Mouse (Mus musculus) Muller cell, postnatal 12 days (primary cell): Measurements from ENCODE around the gene Sgip1.

Experiments
- DNase-seq: peaks from one replicate; pipeline ENCODE4 v3.0.0-alpha.2; 2015; ENCODE audit errors: inconsistent ontology term

Gene Sgip1

GRCm38 (mm10) chr4:102741287-102741686, at the start of gene Sgip1:
Gene Sgip1, plus strand, starts transcription at chr4:102741297.
- no peak for DNase-seq

GRCm38 (mm10) chr4:102691402-102691801, 49.7 kb upstream of the Sgip1 start:
- DNase-seq, result peak; percentile 9

- DNase-seq, result no peak
Observed at GRCm38 (mm10) chr4:102697966-102698365, 43.1 kb upstream of the Sgip1 start.

- no peak for DNase-seq
Observed at GRCm38 (mm10) chr4:102711731-102712130, 29.4 kb upstream of the Sgip1 start.

- no peak for DNase-seq
Observed at GRCm38 (mm10) chr4:102715532-102715931, 25.6 kb upstream of the Sgip1 start.

GRCm38 (mm10) chr4:102717123-102717828, 23.8 kb upstream of the Sgip1 start:
- no peak for DNase-seq

- peak; percentile 20 for DNase-seq
Observed at GRCm38 (mm10) chr4:102719535-102719934, 21.6 kb upstream of the Sgip1 start.

GRCm38 (mm10) chr4:102719951-102720350, 21.1 kb upstream of the Sgip1 start:
- DNase-seq, result no peak

GRCm38 (mm10) chr4:102724442-102724841, 16.7 kb upstream of the Sgip1 start:
- DNase-seq, result no peak

- peak; percentile 5 for DNase-seq
Observed at GRCm38 (mm10) chr4:102730976-102731375, 10.1 kb upstream of the Sgip1 start.

- no peak for DNase-seq
Observed at GRCm38 (mm10) chr4:102734022-102734657, 7.0 kb upstream of the Sgip1 start.

- DNase-seq, result no peak
Observed at GRCm38 (mm10) chr4:102753334-102754090, 12.4 kb downstream of the Sgip1 start.

GRCm38 (mm10) chr4:102759095-102759890, 18.2 kb downstream of the Sgip1 start:
- peak; percentile 88 for DNase-seq

- peak; percentile 92 for DNase-seq
Observed at GRCm38 (mm10) chr4:102760042-102760821, 19.1 kb downstream of the Sgip1 start.

- DNase-seq, result peak; percentile 10
Observed at GRCm38 (mm10) chr4:102762075-102762474, 21.0 kb downstream of the Sgip1 start.

GRCm38 (mm10) chr4:102769070-102769469, 28.0 kb downstream of the Sgip1 start:
- no peak for DNase-seq

- DNase-seq, result no peak
Observed at GRCm38 (mm10) chr4:102769936-102770335, 28.8 kb downstream of the Sgip1 start.

- DNase-seq, result no peak
Observed at GRCm38 (mm10) chr4:102771598-102772357, 30.7 kb downstream of the Sgip1 start.

GRCm38 (mm10) chr4:102773225-102773624, 32.1 kb downstream of the Sgip1 start:
- no peak for DNase-seq

- no peak for DNase-seq
Observed at GRCm38 (mm10) chr4:102773841-102774240, 32.7 kb downstream of the Sgip1 start.
